Mouse (Mus musculus): ENCODE results near the gene Nav2. TPM values are rescaled to one million over a fixed set of nuclear protein-coding genes. Genes with fewer than 3 reads are reported as not detected.

The Nav2 gene
- total and polyA plus RNA-seq, 2 experiments from 2014 or later, result 16.3 to 44.0 TPM

DNA sequence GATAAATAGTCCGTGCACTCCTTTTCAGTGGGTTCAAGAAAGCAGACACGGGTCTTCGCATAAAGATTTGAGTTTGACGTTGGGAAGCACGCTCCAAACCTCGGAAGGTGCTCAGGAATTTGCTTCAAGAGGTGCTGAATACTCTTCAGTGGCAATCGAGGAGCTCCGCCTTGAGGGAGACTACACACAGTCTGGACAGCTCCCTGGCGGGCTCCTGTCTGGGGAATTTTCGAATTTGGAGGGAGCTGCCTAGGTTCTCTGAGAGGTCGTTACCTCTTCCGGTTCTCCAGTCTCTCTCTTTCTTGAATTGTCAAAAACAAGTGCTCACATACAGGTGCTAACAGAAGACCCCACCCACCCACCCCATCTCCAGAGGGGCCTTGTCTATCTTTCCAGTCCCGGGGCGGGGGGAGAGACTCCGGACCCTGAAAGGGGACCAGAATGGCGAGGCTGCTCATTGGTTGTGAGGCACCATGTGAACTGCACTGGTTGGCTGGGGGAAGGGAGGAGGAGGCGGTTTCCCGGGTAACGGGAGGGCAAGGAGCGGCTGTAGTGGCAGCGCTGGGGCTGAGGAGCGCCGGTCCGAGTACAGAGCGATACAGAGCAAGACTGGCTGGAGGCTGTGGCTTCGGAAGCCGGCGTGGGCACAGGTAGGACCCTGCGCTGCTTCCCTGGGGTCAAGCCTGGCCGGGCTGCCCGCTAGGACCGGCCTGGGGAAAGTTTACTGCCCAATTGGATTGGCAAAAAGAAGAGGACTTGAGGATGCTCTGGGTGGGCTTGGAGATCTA is 50.2 kb downstream of the Nav2 start:
- 2% methylated on average over 32 of the region's 32 CpGs for WGBS
- Histone ChIP-seq H3K4me2 (ENCODE audit: low read depth) (peak overlapping the region; percentile 88), H3K4me3 (ENCODE audit: low read depth, low read length) (peak overlapping the region; percentile 61), H3K9ac (peak overlapping the region; percentile 55), H3K27ac (ENCODE audit: low read depth, low read length) (no peak overlapping the region), H3K4me1 (ENCODE audit: insufficient read depth) (peaks cover 22% of the 10 kb centered on the region; the same call in 1 of the 2 replicates), H3K36me3 (ENCODE audit: insufficient read depth) (no peaks in the 10 kb centered on the region), H3K27me3 (ENCODE audit: insufficient read depth, low read length) (peaks cover 4% of the 10 kb centered on the region; the same call in 1 of the 2 replicates), H3K9me3 (ENCODE audit: low read length) (no peaks in the 10 kb centered on the region)
- ATAC-seq (peak; percentile 98), DNase-seq (peak; percentile 87)
- TF ChIP-seq CTCF (IDR thresholded peaks at IDR 0.05; ENCODE audit: low read depth), result no peak

DNA sequence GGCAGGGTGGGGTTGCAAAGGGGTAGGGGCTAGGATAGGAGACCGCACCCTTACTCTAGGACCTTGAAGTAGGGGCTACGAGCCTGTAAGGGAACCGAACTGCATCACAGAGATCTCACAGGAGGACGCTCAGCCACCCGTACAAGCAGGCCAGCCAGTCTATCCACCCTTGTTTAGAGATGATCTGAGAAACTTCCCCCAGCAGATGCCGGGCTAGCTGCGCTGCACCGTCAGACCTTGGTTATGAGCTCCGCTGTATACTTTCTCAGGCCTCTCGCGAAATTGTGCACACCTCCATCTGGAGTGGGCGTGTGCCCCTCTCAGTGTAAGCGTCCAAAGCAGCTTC is 50.8 kb downstream of the Nav2 start:
- peak overlapping the region; percentile 61 for H3K4me3 ChIP-seq (ENCODE audit: low read depth, low read length)
- peak overlapping the region; percentile 55 for H3K9ac ChIP-seq
- no peaks in the 10 kb centered on the region for H3K9me3 ChIP-seq (ENCODE audit: low read length)
- H3K27me3 ChIP-seq (ENCODE audit: insufficient read depth, low read length), result peaks cover 4% of the 10 kb centered on the region; the same call in 1 of the 2 replicates
- ATAC-seq, result peak; percentile 29
- peak overlapping the region; percentile 88 for H3K4me2 ChIP-seq (ENCODE audit: low read depth)
- DNase-seq, result peak; percentile 20
- no peak for TF ChIP-seq CTCF (IDR thresholded peaks at IDR 0.05; ENCODE audit: low read depth)
- H3K27ac ChIP-seq (ENCODE audit: low read depth, low read length), result no peak overlapping the region
- no peaks in the 10 kb centered on the region for H3K36me3 ChIP-seq (ENCODE audit: insufficient read depth)
- WGBS, result 4% methylated on average over 13 of the region's 13 CpGs
- H3K4me1 ChIP-seq (ENCODE audit: insufficient read depth), result peaks cover 22% of the 10 kb centered on the region; the same call in 1 of the 2 replicates

DNA sequence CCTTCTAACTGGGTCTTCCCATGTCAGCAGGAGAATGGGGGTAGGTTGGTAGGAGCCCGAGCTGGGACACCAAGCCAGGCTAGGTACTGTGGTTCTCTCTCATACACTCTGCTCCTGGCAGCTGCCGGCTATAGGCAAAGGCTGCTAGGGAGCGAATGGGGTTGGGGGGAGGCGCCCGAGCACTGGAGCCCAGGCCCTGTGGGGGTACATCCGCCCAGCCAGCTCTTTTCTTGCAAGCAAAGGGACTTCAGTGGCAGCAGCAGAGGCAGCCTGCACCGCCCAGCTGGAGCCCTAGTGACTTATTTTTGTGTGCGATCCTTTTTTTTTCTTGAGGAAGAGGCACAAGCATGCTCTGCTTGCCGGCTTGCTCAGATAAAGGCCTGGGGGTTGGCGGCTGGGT is 51.6 kb downstream of the Nav2 start:
- TF ChIP-seq CTCF (IDR thresholded peaks at IDR 0.05; ENCODE audit: low read depth), result no peak
- Histone ChIP-seq H3K4me2 (ENCODE audit: low read depth) (peak overlapping the region; percentile 88), H3K27ac (ENCODE audit: low read depth, low read length) (no peak overlapping the region), H3K9me3 (ENCODE audit: low read length) (no peaks in the 10 kb centered on the region), H3K4me3 (ENCODE audit: low read depth, low read length) (peak overlapping the region; percentile 61), H3K4me1 (ENCODE audit: insufficient read depth) (peaks cover 22% of the 10 kb centered on the region; the same call in 1 of the 2 replicates), H3K9ac (peak overlapping the region; percentile 35; the same call in 1 of the 2 replicates), H3K27me3 (ENCODE audit: insufficient read depth, low read length) (peaks cover 4% of the 10 kb centered on the region; the same call in 1 of the 2 replicates), H3K36me3 (ENCODE audit: insufficient read depth) (no peaks in the 10 kb centered on the region)
- ATAC-seq (no peak; the same call in 1 of the 2 replicates), DNase-seq (no peak)
- WGBS, result 12% methylated on average over 10 of the region's 10 CpGs

DNA sequence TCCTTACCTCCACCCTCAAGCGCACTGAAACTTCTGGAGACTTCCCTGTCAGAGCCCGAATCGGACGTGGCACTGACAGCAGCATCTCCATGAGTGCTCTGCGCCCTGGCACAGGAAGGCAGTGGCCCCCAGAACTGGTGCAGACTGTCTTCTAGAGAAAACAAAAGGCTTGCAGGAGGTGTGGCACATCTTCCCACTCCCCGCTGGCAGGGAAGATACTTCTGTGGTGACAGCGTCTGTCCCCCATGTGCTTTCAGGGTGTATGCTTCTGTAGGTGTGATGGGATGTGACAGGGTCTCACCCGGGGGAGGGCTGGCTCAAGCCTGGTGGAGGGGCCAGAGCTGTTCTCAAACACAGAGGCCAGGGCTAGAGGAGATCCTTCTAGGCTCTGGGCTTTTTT is 53.0 kb downstream of the Nav2 start:
- peaks cover 31% of the 10 kb centered on the region for H3K4me1 ChIP-seq (ENCODE audit: insufficient read depth)
- peaks cover 4% of the 10 kb centered on the region; the same call in 1 of the 2 replicates for H3K27me3 ChIP-seq (ENCODE audit: insufficient read depth, low read length)
- H3K27ac ChIP-seq (ENCODE audit: low read depth, low read length), result no peak overlapping the region
- H3K4me2 ChIP-seq (ENCODE audit: low read depth), result peak overlapping the region; percentile 88
- no peak for DNase-seq
- H3K4me3 ChIP-seq (ENCODE audit: low read depth, low read length), result no peak overlapping the region
- no peak for ATAC-seq
- no peak overlapping the region for H3K9ac ChIP-seq
- no peaks in the 10 kb centered on the region for H3K36me3 ChIP-seq (ENCODE audit: insufficient read depth)
- WGBS, result 31% methylated on average over 8 of the region's 8 CpGs
- TF ChIP-seq CTCF (IDR thresholded peaks at IDR 0.05; ENCODE audit: low read depth), result no peak
- no peaks in the 10 kb centered on the region for H3K9me3 ChIP-seq (ENCODE audit: low read length)

DNA sequence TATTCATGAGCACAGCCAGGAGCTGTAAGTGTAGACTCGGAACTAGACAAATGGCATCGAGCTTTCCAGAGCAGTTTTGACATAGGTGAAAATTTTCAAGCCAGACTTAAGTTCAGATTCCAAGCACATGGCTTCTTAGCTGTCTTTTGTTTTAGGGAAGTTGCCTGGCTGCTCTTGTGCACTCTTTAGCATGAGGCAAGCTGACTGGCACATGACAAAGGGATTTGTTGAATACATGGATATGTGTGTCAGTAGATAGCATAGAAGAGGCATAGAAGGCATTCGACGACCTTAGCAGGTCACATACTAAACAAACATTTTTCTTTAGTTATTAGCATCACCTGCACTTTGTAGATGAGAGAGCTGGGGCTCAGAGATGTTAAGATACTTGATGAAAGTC is 53.4 kb downstream of the Nav2 start:
- Histone ChIP-seq H3K27ac (ENCODE audit: low read depth, low read length) (no peak overlapping the region), H3K9me3 (ENCODE audit: low read length) (no peaks in the 10 kb centered on the region), H3K4me2 (ENCODE audit: low read depth) (peak overlapping the region; percentile 88), H3K9ac (no peak overlapping the region), H3K36me3 (ENCODE audit: insufficient read depth) (no peaks in the 10 kb centered on the region), H3K4me3 (ENCODE audit: low read depth, low read length) (no peak overlapping the region), H3K27me3 (ENCODE audit: insufficient read depth, low read length) (peaks cover 4% of the 10 kb centered on the region; the same call in 1 of the 2 replicates), H3K4me1 (ENCODE audit: insufficient read depth) (peaks cover 31% of the 10 kb centered on the region)
- DNase-seq, result no peak
- ATAC-seq, result no peak
- TF ChIP-seq CTCF (IDR thresholded peaks at IDR 0.05; ENCODE audit: low read depth), result no peak
- 43% methylated on average over 4 of the region's 4 CpGs for WGBS

DNA sequence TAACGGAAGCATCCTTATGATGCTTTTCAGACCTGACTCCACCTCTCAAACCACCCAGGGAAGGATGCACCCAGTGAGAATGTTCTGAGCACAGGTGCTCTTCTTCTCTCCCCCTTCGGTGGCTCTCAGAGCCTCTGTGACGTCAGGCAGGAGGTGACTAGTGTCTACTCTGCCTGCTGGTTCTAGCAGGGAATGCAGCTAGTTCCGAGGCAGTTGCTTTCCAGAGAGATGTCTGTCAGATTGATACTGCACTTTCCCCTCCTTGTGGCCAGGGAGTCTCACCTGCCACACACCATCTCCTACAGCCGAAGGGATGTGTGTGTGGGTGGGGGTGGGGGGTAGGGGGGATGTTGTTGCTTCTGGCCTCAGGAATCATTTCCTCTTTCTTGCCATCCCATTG is 54.6 kb downstream of the Nav2 start:
- 39% methylated on average over 5 of the region's 5 CpGs for WGBS
- peak; percentile 61 for TF ChIP-seq CTCF (IDR thresholded peaks at IDR 0.05; ENCODE audit: low read depth)
- Histone ChIP-seq H3K4me3 (ENCODE audit: low read depth, low read length) (no peak overlapping the region), H3K27me3 (ENCODE audit: insufficient read depth, low read length) (peaks cover 4% of the 10 kb centered on the region), H3K9ac (no peak overlapping the region), H3K9me3 (ENCODE audit: low read length) (no peaks in the 10 kb centered on the region), H3K4me1 (ENCODE audit: insufficient read depth) (peaks cover 31% of the 10 kb centered on the region), H3K4me2 (ENCODE audit: low read depth) (peak overlapping the region; percentile 24; the same call in 1 of the 2 replicates), H3K27ac (ENCODE audit: low read depth, low read length) (no peak overlapping the region), H3K36me3 (ENCODE audit: insufficient read depth) (no peaks in the 10 kb centered on the region)
- ATAC-seq, result peak; percentile 23
- peak; percentile 34 for DNase-seq

DNA sequence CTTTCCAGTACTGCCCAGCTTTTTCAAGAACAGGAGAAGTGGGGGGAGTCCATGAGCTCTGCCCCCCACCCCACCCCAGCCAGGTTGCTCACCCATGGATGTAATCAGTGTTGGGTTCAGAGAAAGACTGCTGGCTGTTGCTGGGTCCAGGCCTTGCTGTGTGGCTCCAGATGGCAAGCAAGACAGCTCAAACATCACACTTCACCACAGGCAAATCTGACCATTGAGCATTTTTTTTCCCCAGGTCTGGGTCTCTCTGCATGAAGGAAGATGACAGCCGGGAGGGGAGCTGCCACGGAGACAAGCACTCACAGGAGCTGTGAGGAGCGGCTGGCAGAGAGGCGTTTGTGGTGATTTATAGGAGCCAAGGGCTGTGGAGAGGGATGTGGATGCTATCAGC is 55.0 kb downstream of the Nav2 start:
- WGBS, result 36% methylated on average over 4 of the region's 4 CpGs
- Histone ChIP-seq H3K27me3 (ENCODE audit: insufficient read depth, low read length) (peaks cover 4% of the 10 kb centered on the region), H3K36me3 (ENCODE audit: insufficient read depth) (no peaks in the 10 kb centered on the region), H3K27ac (ENCODE audit: low read depth, low read length) (no peak overlapping the region), H3K4me1 (ENCODE audit: insufficient read depth) (peaks cover 26% of the 10 kb centered on the region), H3K4me2 (ENCODE audit: low read depth) (peak overlapping the region; percentile 24; the same call in 1 of the 2 replicates), H3K9ac (no peak overlapping the region), H3K4me3 (ENCODE audit: low read depth, low read length) (no peak overlapping the region), H3K9me3 (ENCODE audit: low read length) (no peaks in the 10 kb centered on the region)
- no peak for TF ChIP-seq CTCF (IDR thresholded peaks at IDR 0.05; ENCODE audit: low read depth)
- DNase-seq (no peak), ATAC-seq (no peak)
